Mouse (Mus musculus) erythroblast, embryonic 14.5 days (primary cell): ENCODE measurements around the gene Pola1. TPM values are rescaled to one million over a fixed set of nuclear protein-coding genes. Genes with fewer than 3 reads are reported as not detected.

Experiments used
- H3K27me3 ChIP-seq: 2 replicates; pipeline ENCODE4 v1.6.1; 2012; ENCODE audit warnings: inconsistent platforms; ENCODE audit not compliant: control insufficient read depth
- H3K36me3 ChIP-seq: 2 replicates; pipeline ENCODE4 v1.6.1; 2012; ENCODE audit warnings: mild to moderate bottlenecking, inconsistent platforms; ENCODE audit not compliant: control insufficient read depth
- H3K4me1 ChIP-seq: 2 replicates; pipeline ENCODE4 v1.6.1; 2012; ENCODE audit warnings: inconsistent platforms; ENCODE audit not compliant: control insufficient read depth
- H3K4me3 ChIP-seq: replicated peaks from 2 replicates; pipeline ENCODE3; 2012; ENCODE audit warnings: moderate library complexity, mild to moderate bottlenecking, inconsistent platforms
- H3K9me3 ChIP-seq: 2 replicates; pipeline ENCODE4 v1.6.1; 2012; ENCODE audit warnings: low read length, inconsistent platforms, mixed read lengths; ENCODE audit not compliant: control insufficient read depth
- GATA1 ChIP-seq: IDR thresholded peaks from 2 replicates; pipeline ENCODE4 v1.6.1; 2012; ENCODE audit warnings: low read length, inconsistent platforms, mixed read lengths
- TAL1 ChIP-seq: IDR thresholded peaks from 3 replicates; pipeline ENCODE4 v1.6.1; 2012; ENCODE audit warnings: low read length, inconsistent platforms, mixed read lengths
- polyA plus RNA-seq: library from polyadenylated mRNA; stranded (reverse); fragments of >175 nt; gene quantifications from 2 replicates; pipeline ENCODE4 v1.2.3, GENCODE M21; 2012

The Pola1 gene
- polyA plus RNA-seq, 1 experiment: 0.58 TPM

- H3K4me3 ChIP-seq: no peak overlapping the region
- H3K9me3 ChIP-seq: peaks cover 27% of the 10 kb centered on the region
- no peaks in the 10 kb centered on the region for H3K4me1 ChIP-seq
- no peaks in the 10 kb centered on the region for H3K36me3 ChIP-seq
- H3K27me3 ChIP-seq: peaks cover 99% of the 10 kb centered on the region
- TF ChIP-seq GATA1: no peak
- TF ChIP-seq TAL1: no peak
Observed at GRCm38 (mm10) chrX:93285091-93285490, 346.9 kb downstream of the Pola1 start.

- H3K4me1 ChIP-seq: no peaks in the 10 kb centered on the region
- peaks cover 12% of the 10 kb centered on the region for H3K9me3 ChIP-seq
- H3K27me3 ChIP-seq: peaks cover 94% of the 10 kb centered on the region
- H3K36me3 ChIP-seq: no peaks in the 10 kb centered on the region
- H3K4me3 ChIP-seq: no peak overlapping the region
- TF ChIP-seq GATA1: no peak
- no peak for TF ChIP-seq TAL1
Observed at GRCm38 (mm10) chrX:93281756-93282155, 350.2 kb downstream of the Pola1 start.

- TF ChIP-seq TAL1: no peak
- no peak for TF ChIP-seq GATA1
- Histone ChIP-seq H3K4me3 (no peak overlapping the region), H3K4me1 (no peaks in the 10 kb centered on the region), H3K27me3 (peaks cover 90% of the 10 kb centered on the region), H3K36me3 (no peaks in the 10 kb centered on the region), H3K9me3 (peaks cover 6% of the 10 kb centered on the region)
Observed at GRCm38 (mm10) chrX:93281028-93281723, 350.8 kb downstream of the Pola1 start.

GRCm38 (mm10) chrX:93279940-93280339 is 352.0 kb downstream of the Pola1 start:
- TF ChIP-seq TAL1 (no peak), GATA1 (no peak)
- Histone ChIP-seq H3K4me3 (no peak overlapping the region), H3K9me3 (no peaks in the 10 kb centered on the region; the same call in 1 of the 2 replicates), H3K36me3 (no peaks in the 10 kb centered on the region), H3K27me3 (peaks cover 81% of the 10 kb centered on the region), H3K4me1 (no peaks in the 10 kb centered on the region)

GRCm38 (mm10) chrX:93275689-93276088 is 356.3 kb downstream of the Pola1 start:
- TF ChIP-seq TAL1 (no peak), GATA1 (no peak)
- Histone ChIP-seq H3K27me3 (peaks cover 40% of the 10 kb centered on the region), H3K4me3 (no peak overlapping the region), H3K36me3 (no peaks in the 10 kb centered on the region), H3K9me3 (no peaks in the 10 kb centered on the region), H3K4me1 (no peaks in the 10 kb centered on the region)

Other genes starting within 250 kb of the Pola1 start
- 1.4 and 1.5 TPM in 2 replicates for gene Pcyt1b, start 22.7 kb upstream of the Pola1 start, polyA plus RNA-seq
- gene Pdk3, start 200.0 kb upstream of the Pola1 start, polyA plus RNA-seq: 1.7 and 2.0 TPM in 2 replicates